Mouse (Mus musculus) embryonic facial prominence, embryonic 12.5 days (tissue): Measurements from ENCODE around the gene Kif18a. TPM values are rescaled to one million over a fixed set of nuclear protein-coding genes. Genes with fewer than 3 reads are reported as not detected.
A peak's percentile ranks its signal among the peaks of the same experiment; 100 is the strongest.

Experiments
- ATAC-seq: fragments of 200-750 bp; cut with Nextera tagmentation; 2 replicates; pipeline ENCODE4 v1.8.0; 2017; ENCODE audit not compliant: insufficient number of reproducible peaks, insufficient read depth, low FRiP score, low TSS enrichment
- H3K27ac ChIP-seq: fragments of 300-500 bp; sonication (generic); 2 replicates; pipeline ENCODE4 v1.5.1; 2016; ENCODE audit warnings: mild to moderate bottlenecking
- H3K27me3 ChIP-seq: fragments of 300-500 bp; sonication (generic); 2 replicates; pipeline ENCODE4 v1.6.1; 2016; ENCODE audit warnings: mild to moderate bottlenecking, moderate library complexity
- H3K36me3 ChIP-seq: fragments of 300-500 bp; sonication (generic); 2 replicates; pipeline ENCODE4 v1.6.1; 2016; ENCODE audit warnings: mild to moderate bottlenecking
- H3K4me1 ChIP-seq: fragments of 300-500 bp; sonication (generic); 2 replicates; pipeline ENCODE4 v1.6.1; 2016
- H3K4me2 ChIP-seq: fragments of 300-500 bp; sonication (generic); replicated peaks from 2 replicates; pipeline ENCODE4 v1.6.1; 2016; ENCODE audit warnings: mild to moderate bottlenecking, moderate library complexity
- H3K4me3 ChIP-seq: fragments of 300-500 bp; sonication (generic); 2 replicates; pipeline ENCODE4 v1.5.1; 2016; ENCODE audit warnings: mild to moderate bottlenecking
- H3K9ac ChIP-seq: fragments of 300-500 bp; sonication (generic); 2 replicates; pipeline ENCODE4 v1.6.1; 2016; ENCODE audit warnings: mild to moderate bottlenecking, moderate library complexity
- H3K9me3 ChIP-seq: fragments of 300-500 bp; sonication (generic); 2 replicates; pipeline ENCODE4 v1.6.1; 2016; ENCODE audit warnings: mild to moderate bottlenecking, moderate library complexity
- WGBS: fragments of 180-500 bp; shearing (Covaris S2); methylation state at CpG from one replicate; pipeline ENCODE4 v1.1.7; 2016; 5-methylcytosine and 5-hydroxymethylcytosine counted together
- polyA plus RNA-seq: library from polyadenylated mRNA; unstranded; fragments of >200 nt; fragmentation: Nextera tagmentation; extraction: Ambion mirVana; gene quantifications from 2 replicates; pipeline ENCODE4 v1.2.1, GENCODE M21; 2016

The Kif18a gene
- polyA plus RNA-seq: 27.5 and 27.8 TPM in 2 replicates

GRCm38 (mm10) chr2:109280600-109281340 is at the start of gene Kif18a, which contains the start of gene Mettl15:
Gene Kif18a (plus strand): TSS chr2:109280738.
Gene Mettl15 (minus strand): TSS chr2:109280748.
- H3K4me3 ChIP-seq: peak within 1 kb of the TSS; percentile 77
- no peaks in the 10 kb centered on the region for H3K9me3 ChIP-seq
- H3K36me3 ChIP-seq: no peaks in the 10 kb centered on the region
- H3K4me1 ChIP-seq: peaks cover 7% of the 10 kb centered on the region
- WGBS: under 1% methylated on average over 51 of the region's 51 CpGs
- peak within 1 kb of the TSS; percentile 60 for H3K9ac ChIP-seq
- H3K27me3 ChIP-seq: no peaks in the 10 kb centered on the region
- ATAC-seq: peak; percentile 98
- H3K4me2 ChIP-seq: peak within 1 kb of the TSS; percentile 74
- H3K27ac ChIP-seq: peak within 1 kb of the TSS; percentile 77

GRCm38 (mm10) chr2:109233876-109234275 is 46.7 kb upstream of the Kif18a start:
- H3K4me3 ChIP-seq: no peak overlapping the region
- H3K4me2 ChIP-seq: no peak overlapping the region
- no peaks in the 10 kb centered on the region for H3K27me3 ChIP-seq
- no peaks in the 10 kb centered on the region for H3K36me3 ChIP-seq
- no peaks in the 10 kb centered on the region for H3K4me1 ChIP-seq
- H3K9ac ChIP-seq: no peak overlapping the region
- ATAC-seq: no peak
- WGBS: 83% methylated on average over 4 of the region's 4 CpGs
- no peaks in the 10 kb centered on the region for H3K9me3 ChIP-seq
- H3K27ac ChIP-seq: no peak overlapping the region

GRCm38 (mm10) chr2:109235741-109236140 is 44.8 kb upstream of the Kif18a start:
- 90% methylated on average over 1 of the region's 1 CpGs for WGBS
- Histone ChIP-seq H3K4me3 (no peak overlapping the region), H3K27me3 (no peaks in the 10 kb centered on the region), H3K36me3 (no peaks in the 10 kb centered on the region), H3K27ac (no peak overlapping the region), H3K9ac (no peak overlapping the region), H3K4me2 (no peak overlapping the region), H3K4me1 (no peaks in the 10 kb centered on the region), H3K9me3 (no peaks in the 10 kb centered on the region)
- no peak for ATAC-seq

GRCm38 (mm10) chr2:109241947-109242346 is 38.6 kb upstream of the Kif18a start:
- H3K4me1 ChIP-seq: no peaks in the 10 kb centered on the region
- H3K9me3 ChIP-seq: no peaks in the 10 kb centered on the region
- H3K4me2 ChIP-seq: no peak overlapping the region
- 40% methylated on average over 3 of the region's 3 CpGs for WGBS
- no peak overlapping the region for H3K27ac ChIP-seq
- H3K4me3 ChIP-seq: no peak overlapping the region
- no peaks in the 10 kb centered on the region for H3K27me3 ChIP-seq
- no peak overlapping the region for H3K9ac ChIP-seq
- no peak for ATAC-seq
- H3K36me3 ChIP-seq: no peaks in the 10 kb centered on the region

GRCm38 (mm10) chr2:109262779-109263178 is 17.8 kb upstream of the Kif18a start:
- no peak for ATAC-seq
- no peak overlapping the region for H3K4me2 ChIP-seq
- no peak overlapping the region for H3K9ac ChIP-seq
- no peaks in the 10 kb centered on the region for H3K9me3 ChIP-seq
- no peak overlapping the region for H3K27ac ChIP-seq
- H3K4me3 ChIP-seq: no peak overlapping the region
- H3K4me1 ChIP-seq: no peaks in the 10 kb centered on the region
- WGBS: 90% methylated on average over 1 of the region's 1 CpGs
- no peaks in the 10 kb centered on the region for H3K36me3 ChIP-seq
- no peaks in the 10 kb centered on the region for H3K27me3 ChIP-seq

GRCm38 (mm10) chr2:109273098-109273497 is 7.4 kb upstream of the Kif18a start:
- H3K4me1 ChIP-seq: no peaks in the 10 kb centered on the region
- 84% methylated on average over 1 of the region's 1 CpGs for WGBS

GRCm38 (mm10) chr2:109277593-109277992 is 2.9 kb upstream of the Kif18a start:
- H3K9ac ChIP-seq: peak overlapping the region; percentile 57
- peak overlapping the region; percentile 60 for H3K4me2 ChIP-seq
- no peak for ATAC-seq
- H3K9me3 ChIP-seq: no peaks in the 10 kb centered on the region
- H3K4me1 ChIP-seq: peaks cover 7% of the 10 kb centered on the region
- 5% methylated on average over 7 of the region's 7 CpGs for WGBS
- no peaks in the 10 kb centered on the region for H3K27me3 ChIP-seq
- no peaks in the 10 kb centered on the region for H3K36me3 ChIP-seq
- peak overlapping the region; percentile 50 for H3K4me3 ChIP-seq
- H3K27ac ChIP-seq: 0 out of 2 replicates have a peak overlapping the region, but pooled peaks have one; percentile 17

More at GRCm38 (mm10) chr2:109273098-109273497, 7.4 kb upstream of the Kif18a start:
- H3K36me3 ChIP-seq: no peaks in the 10 kb centered on the region
- no peaks in the 10 kb centered on the region for H3K9me3 ChIP-seq
- H3K27me3 ChIP-seq: no peaks in the 10 kb centered on the region
- ATAC-seq: no peak
- no peak overlapping the region for H3K27ac ChIP-seq
- no peak overlapping the region for H3K4me3 ChIP-seq
- H3K9ac ChIP-seq: no peak overlapping the region
- no peak overlapping the region for H3K4me2 ChIP-seq

- Histone ChIP-seq H3K4me1 (peaks cover 7% of the 10 kb centered on the region), H3K4me3 (peak overlapping the region; percentile 50), H3K36me3 (no peaks in the 10 kb centered on the region), H3K9me3 (no peaks in the 10 kb centered on the region), H3K27ac (0 out of 2 replicates have a peak overlapping the region, but pooled peaks have one; percentile 17), H3K9ac (peak overlapping the region; percentile 57), H3K27me3 (no peaks in the 10 kb centered on the region), H3K4me2 (peak overlapping the region; percentile 60)
- ATAC-seq: no peak
- under 1% methylated on average over 16 of the region's 16 CpGs for WGBS
Observed at GRCm38 (mm10) chr2:109278036-109278435, 2.5 kb upstream of the Kif18a start.

GRCm38 (mm10) chr2:109280272-109280599 is 302 bp upstream of the Kif18a start:
- WGBS: 7% methylated on average over 4 of the region's 4 CpGs
- no peak for ATAC-seq
- H3K4me3 ChIP-seq: peak overlapping the region; percentile 77
- peaks cover 7% of the 10 kb centered on the region for H3K4me1 ChIP-seq
- no peaks in the 10 kb centered on the region for H3K36me3 ChIP-seq
- peak overlapping the region; percentile 60; the same call in 1 of the 2 replicates for H3K9ac ChIP-seq
- H3K9me3 ChIP-seq: no peaks in the 10 kb centered on the region
- H3K27me3 ChIP-seq: no peaks in the 10 kb centered on the region
- H3K4me2 ChIP-seq: peak overlapping the region; percentile 74
- H3K27ac ChIP-seq: peak overlapping the region; percentile 77; the same call in 1 of the 2 replicates

GRCm38 (mm10) chr2:109281341-109281690 is 778 bp downstream of the Kif18a start:
- H3K4me3 ChIP-seq: peak overlapping the region; percentile 77
- no peak for ATAC-seq

GRCm38 (mm10) chr2:109284121-109284520 is 3.6 kb downstream of the Kif18a start:
- Histone ChIP-seq H3K4me1 (peaks cover 7% of the 10 kb centered on the region), H3K27me3 (no peaks in the 10 kb centered on the region), H3K9ac (no peak overlapping the region), H3K27ac (no peak overlapping the region), H3K9me3 (no peaks in the 10 kb centered on the region), H3K36me3 (no peaks in the 10 kb centered on the region), H3K4me3 (no peak overlapping the region), H3K4me2 (no peak overlapping the region)
- 92% methylated on average over 3 of the region's 3 CpGs for WGBS
- ATAC-seq: no peak

More at GRCm38 (mm10) chr2:109281341-109281690, 778 bp downstream of the Kif18a start:
- Histone ChIP-seq H3K27ac (peak overlapping the region; percentile 77; the same call in 1 of the 2 replicates), H3K36me3 (no peaks in the 10 kb centered on the region), H3K27me3 (no peaks in the 10 kb centered on the region), H3K9me3 (no peaks in the 10 kb centered on the region), H3K4me2 (peak overlapping the region; percentile 74), H3K9ac (peak overlapping the region; percentile 60), H3K4me1 (peaks cover 7% of the 10 kb centered on the region)
- 3% methylated on average over 1 of the region's 1 CpGs for WGBS

- peaks cover 12% of the 10 kb centered on the region for H3K36me3 ChIP-seq
Observed at GRCm38 (mm10) chr2:109289327-109289726, 8.8 kb downstream of the Kif18a start.

More at GRCm38 (mm10) chr2:109289327-109289726, 8.8 kb downstream of the Kif18a start:
- no peaks in the 10 kb centered on the region for H3K27me3 ChIP-seq
- no peak overlapping the region for H3K27ac ChIP-seq
- no peak for ATAC-seq
- no peak overlapping the region for H3K9ac ChIP-seq
- H3K9me3 ChIP-seq: no peaks in the 10 kb centered on the region
- no peak overlapping the region for H3K4me2 ChIP-seq
- no peak overlapping the region for H3K4me3 ChIP-seq
- H3K4me1 ChIP-seq: no peaks in the 10 kb centered on the region
- 96% methylated on average over 6 of the region's 6 CpGs for WGBS
